Mouse (Mus musculus) CH12.LX (cell line): ENCODE data around the gene Comtd1. TPM values are rescaled to one million over a fixed set of nuclear protein-coding genes. Genes with fewer than 3 reads are reported as not detected.
A peak's percentile ranks its signal among the peaks of the same experiment; 100 is the strongest.

Experiments
- DNase-seq: peaks from one replicate; pipeline ENCODE4 v3.0.0-alpha.2; 2013; ENCODE audit errors: extremely low read depth
- H3K27ac ChIP-seq: 2 replicates; pipeline ENCODE4 v1.5.1; 2012; ENCODE audit warnings: low read depth, mild to moderate bottlenecking, control low read depth, moderate library complexity; ENCODE audit not compliant: insufficient read depth
- H3K27me3 ChIP-seq: replicated peaks from 2 replicates; pipeline ENCODE3; 2012; ENCODE audit warnings: inconsistent platforms
- H3K36me3 ChIP-seq, 2 experiments: replicated peaks in 1 of 2; 2 replicates each; pipeline versions ENCODE3 to v1.6.1; 2012; ENCODE audit warnings: inconsistent platforms in 1 of 2, low read length in 1 of 2, mild to moderate bottlenecking in 1 of 2, mixed read lengths in 1 of 2, moderate library complexity in 1 of 2; ENCODE audit not compliant: control insufficient read depth in 1 of 2, insufficient read depth in 1 of 2
- H3K4me1 ChIP-seq, 2 experiments: 2 replicates each; pipeline ENCODE4 v1.6.1; 2012; ENCODE audit warnings: inconsistent platforms in 1 of 2, moderate library complexity in 1 of 2; ENCODE audit not compliant: insufficient read depth in 2 of 2, control insufficient read depth in 1 of 2
- H3K4me2 ChIP-seq: 2 replicates; pipeline ENCODE4 v1.6.1; 2012; ENCODE audit warnings: low read depth, mild to moderate bottlenecking, control low read depth; ENCODE audit not compliant: poor library complexity, insufficient read depth, severe bottlenecking
- H3K4me3 ChIP-seq, 3 experiments: fragments of 150-350 bp in 1 of 3; sonication (generic) in 1 of 3; replicated peaks in 1 of 3; 2 replicates each; pipeline versions ENCODE3 to v1.5.1; 2011 to 2012; ENCODE audit warnings: low read depth in 2 of 3, low read length in 2 of 3, mild to moderate bottlenecking in 2 of 3, moderate library complexity in 2 of 3, control low read depth in 1 of 3, improper control_type of control experiment in 1 of 3, inconsistent platforms in 1 of 3, mixed read lengths in 1 of 3; ENCODE audit not compliant: poor library complexity in 1 of 3
- H3K79me2 ChIP-seq: replicated peaks from 2 replicates; pipeline ENCODE4 v1.6.1; 2012; ENCODE audit warnings: mild to moderate bottlenecking, moderate library complexity; ENCODE audit not compliant: control insufficient read depth, poor library complexity, insufficient read depth, severe bottlenecking; ENCODE audit errors: extremely low read depth
- H3K9ac ChIP-seq: 2 replicates; pipeline ENCODE4 v1.6.1; 2012; ENCODE audit warnings: low read depth, mild to moderate bottlenecking, control low read depth, moderate library complexity; ENCODE audit not compliant: insufficient read depth
- H3K9me3 ChIP-seq: replicated peaks from 2 replicates; pipeline ENCODE3; 2012; ENCODE audit warnings: low read length, inconsistent platforms, mixed read lengths
- BHLHE40 ChIP-seq: IDR thresholded peaks from 2 replicates; pipeline ENCODE4 v1.6.1; 2011; ENCODE audit warnings: mild to moderate bottlenecking, low read depth, low read length, improper control_type of control experiment
- CHD2 ChIP-seq: IDR thresholded peaks from 2 replicates; pipeline ENCODE4 v1.6.1; 2011; ENCODE audit warnings: low read length, improper control_type of control experiment
- CTCF ChIP-seq, 2 experiments: IDR thresholded peaks in 1 of 2; conservative IDR thresholded peaks in 1 of 2; 2 replicates each; pipeline ENCODE4 v1.5.1; 2011 to 2012; ENCODE audit warnings: low read depth in 2 of 2, low read length in 2 of 2, improper control_type of control experiment in 1 of 2, inconsistent platforms in 1 of 2, mild to moderate bottlenecking in 1 of 2, moderate library complexity in 1 of 2
- ELF1 ChIP-seq: IDR thresholded peaks from 2 replicates; pipeline ENCODE4 v1.6.1; 2014; ENCODE audit warnings: low read depth, mild to moderate bottlenecking, inconsistent platforms, low read length, improper control_type of control experiment
- EP300 ChIP-seq: IDR thresholded peaks from 2 replicates; pipeline ENCODE4 v1.6.1; 2011; ENCODE audit warnings: low read length, improper control_type of control experiment
- ETS1 ChIP-seq: conservative IDR thresholded peaks from 2 replicates; pipeline ENCODE4 v1.6.1; 2012; ENCODE audit warnings: low read depth, mild to moderate bottlenecking, inconsistent platforms, low read length, improper control_type of control experiment, moderate library complexity
- HCFC1 ChIP-seq: IDR thresholded peaks from 2 replicates; pipeline ENCODE4 v1.6.1; 2012; ENCODE audit warnings: low read depth, mild to moderate bottlenecking, inconsistent platforms, low read length, improper control_type of control experiment
- IRF4 ChIP-seq: IDR thresholded peaks from 2 replicates; pipeline ENCODE4 v1.6.1; 2014; ENCODE audit warnings: low read depth, mild to moderate bottlenecking, inconsistent platforms, low read length, improper control_type of control experiment
- JUN ChIP-seq: IDR thresholded peaks from 2 replicates; pipeline ENCODE4 v1.6.1; 2011; ENCODE audit warnings: low read depth, mild to moderate bottlenecking, low read length, improper control_type of control experiment, moderate library complexity; ENCODE audit not compliant: insufficient read depth
- JUND ChIP-seq: conservative IDR thresholded peaks from 2 replicates; pipeline ENCODE4 v1.6.1; 2011; ENCODE audit warnings: low read depth, low read length, improper control_type of control experiment
- KAT2A ChIP-seq: IDR thresholded peaks from 2 replicates; pipeline ENCODE4 v1.6.1; 2012; ENCODE audit warnings: low read length, improper control_type of control experiment, inconsistent platforms; ENCODE audit not compliant: insufficient replicate concordance
- MAFK ChIP-seq: IDR thresholded peaks from 2 replicates; pipeline ENCODE4 v1.6.1; 2011; ENCODE audit warnings: low read length, improper control_type of control experiment; ENCODE audit not compliant: insufficient replicate concordance
- MAX ChIP-seq: IDR thresholded peaks from 2 replicates; pipeline ENCODE4 v1.6.1; 2011; ENCODE audit warnings: low read length, improper control_type of control experiment
- MAZ ChIP-seq: IDR thresholded peaks from 2 replicates; pipeline ENCODE4 v1.6.1; 2012; ENCODE audit warnings: low read depth, mild to moderate bottlenecking, inconsistent platforms, low read length, improper control_type of control experiment, moderate library complexity
- MEF2A ChIP-seq: IDR thresholded peaks from 2 replicates; pipeline ENCODE4 v1.6.1; 2014; ENCODE audit warnings: low read depth, mild to moderate bottlenecking, inconsistent platforms, low read length, improper control_type of control experiment, borderline replicate concordance
- MXI1 ChIP-seq: IDR thresholded peaks from 2 replicates; pipeline ENCODE4 v1.6.1; 2011; ENCODE audit warnings: mild to moderate bottlenecking, low read depth, low read length, improper control_type of control experiment
- MYC ChIP-seq: IDR thresholded peaks from 2 replicates; pipeline ENCODE4 v1.6.1; 2011; ENCODE audit warnings: low read depth, mild to moderate bottlenecking, improper control_type of control experiment, low read length
- NELFE ChIP-seq: IDR thresholded peaks from 2 replicates; pipeline ENCODE4 v1.6.1; 2011; ENCODE audit warnings: low read depth, low read length, improper control_type of control experiment
- NRF1 ChIP-seq: IDR thresholded peaks from 2 replicates; pipeline ENCODE4 v1.6.1; 2014; ENCODE audit warnings: low read depth, mild to moderate bottlenecking, inconsistent platforms, low read length, improper control_type of control experiment, moderate library complexity
- POLR2A ChIP-seq: IDR thresholded peaks from 2 replicates; pipeline ENCODE4 v1.6.1; 2011; ENCODE audit warnings: low read depth, mild to moderate bottlenecking, improper control_type of control experiment, low read length
- POLR2AphosphoS2 ChIP-seq: IDR thresholded peaks from 2 replicates; pipeline ENCODE4 v1.6.1; 2011; ENCODE audit warnings: low read depth, low read length, improper control_type of control experiment
- RAD21 ChIP-seq: IDR thresholded peaks from 2 replicates; pipeline ENCODE4 v1.6.1; 2011; ENCODE audit warnings: low read depth, mild to moderate bottlenecking, low read length, improper control_type of control experiment, moderate library complexity
- RCOR1 ChIP-seq: conservative IDR thresholded peaks from 2 replicates; pipeline ENCODE4 v1.6.1; 2012; ENCODE audit warnings: low read depth, mild to moderate bottlenecking, inconsistent platforms, low read length, improper control_type of control experiment
- SIN3A ChIP-seq: IDR thresholded peaks from 2 replicates; pipeline ENCODE4 v1.6.1; 2012; ENCODE audit warnings: low read length, improper control_type of control experiment, inconsistent platforms
- SMC3 ChIP-seq: IDR thresholded peaks from 2 replicates; pipeline ENCODE4 v1.6.1; 2011; ENCODE audit warnings: low read depth, low read length, improper control_type of control experiment
- TBP ChIP-seq: conservative IDR thresholded peaks from 2 replicates; pipeline ENCODE4 v1.6.1; 2011; ENCODE audit warnings: low read depth, low read length, improper control_type of control experiment
- TCF12 ChIP-seq: IDR thresholded peaks from 2 replicates; pipeline ENCODE4 v1.6.1; 2014; ENCODE audit warnings: low read depth, mild to moderate bottlenecking, inconsistent platforms, low read length, improper control_type of control experiment
- UBTF ChIP-seq: IDR thresholded peaks from 2 replicates; pipeline ENCODE4 v1.6.1; 2012; ENCODE audit warnings: low read depth, mild to moderate bottlenecking, inconsistent platforms, low read length, improper control_type of control experiment, moderate library complexity
- USF1 ChIP-seq: IDR thresholded peaks from 2 replicates; pipeline ENCODE4 v1.6.1; 2014; ENCODE audit warnings: low read depth, mild to moderate bottlenecking, inconsistent platforms, low read length, improper control_type of control experiment
- USF2 ChIP-seq: conservative IDR thresholded peaks from 2 replicates; pipeline ENCODE4 v1.6.1; 2011; ENCODE audit warnings: low read depth, low read length, improper control_type of control experiment
- ZC3H11A ChIP-seq: IDR thresholded peaks from 2 replicates; pipeline ENCODE4 v1.6.1; 2012; ENCODE audit warnings: low read depth, mild to moderate bottlenecking, inconsistent platforms, low read length, improper control_type of control experiment
- ZMIZ1 ChIP-seq: IDR thresholded peaks from 2 replicates; pipeline ENCODE4 v1.6.1; 2012; ENCODE audit warnings: low read depth, mild to moderate bottlenecking, inconsistent platforms, low read length, improper control_type of control experiment
- ZNF384 ChIP-seq: IDR thresholded peaks from 2 replicates; pipeline ENCODE4 v1.6.1; 2012; ENCODE audit warnings: low read depth, low read length, improper control_type of control experiment, inconsistent platforms
- dilution Hi-C: fragments of 300-500 bp; cut with MboI; formaldehyde crosslinking; loops from 2 replicates; pipeline ENCODE4 v1.14.3; 2020; ENCODE audit warnings: low sequenced_read_pairs; ENCODE audit not compliant: extremely low pct_unique_long_range_greater_than_20kb, extremely low pct_ligation_motif_present
- in situ Hi-C: fragments of 300-500 bp; cut with MboI; formaldehyde crosslinking; loops from 3 replicates; pipeline ENCODE4 v1.14.3; 2019; ENCODE audit warnings: low sequenced_read_pairs, low pct_ligation_motif_present, low pct_unique_long_range_greater_than_20kb, mixed read lengths
- polyA plus RNA-seq: library from polyadenylated mRNA; unstranded; fragments of >175 nt; gene quantifications from 2 replicates; pipeline ENCODE4 v1.2.1, GENCODE M21; 2012; ENCODE audit warnings: low read depth; ENCODE audit not compliant: insufficient read length
- total RNA-seq, 2 experiments: library from RNA; depleted of rRNA; stranded (reverse); fragments of 300-350 nt in 1 of 2; fragments of >200 nt in 1 of 2; gene quantifications; 2 replicates each; pipeline ENCODE4 v1.2.3; 2012 to 2014

Comtd1 gene
- total RNA-seq (2012; rRNA removed) (30.4 and 34.9 TPM in 2 replicates), total RNA-seq (2014; rRNA removed) (13.3 and 14.2 TPM in 2 replicates), polyA plus RNA-seq (26.1 and 29.0 TPM in 2 replicates)

- peak; percentile 91 for TF ChIP-seq MXI1
- TF ChIP-seq USF1: peak; percentile 91
- peak; percentile 96 to 100 for TF ChIP-seq CTCF (conservative IDR thresholded peaks at IDR 0.05 in 1 of 2, IDR thresholded peaks at IDR 0.05 in 1 of 2; ENCODE audit: low read depth in 2 of 2, low read length in 2 of 2)
- TF ChIP-seq RAD21: peak; percentile 79
- peak; percentile 64; the same call in 1 of the 2 replicates for TF ChIP-seq MAZ
- TF ChIP-seq JUND: no peak
- peak; percentile 98 for TF ChIP-seq SMC3
- TF ChIP-seq ETS1: no peak
- TF ChIP-seq KAT2A: 0 out of 2 replicates have a peak, but pooled peaks have one; percentile 63
- TF ChIP-seq MAX: peak; percentile 90
- peak; percentile 40 for TF ChIP-seq ZC3H11A
- peak; percentile 84 for TF ChIP-seq USF2
- TF ChIP-seq CHD2: 0 out of 2 replicates have a peak, but pooled peaks have one; percentile 31
- TF ChIP-seq RCOR1: peak; percentile 53; the same call in 1 of the 2 replicates
- TF ChIP-seq BHLHE40: peak; percentile 88
- peak; percentile 69 for TF ChIP-seq IRF4
- peak; percentile 86 for TF ChIP-seq UBTF
- peak; percentile 89 for TF ChIP-seq ZNF384
- TF ChIP-seq ZMIZ1: 0 out of 2 replicates have a peak, but pooled peaks have one; percentile 54
- TF ChIP-seq HCFC1: peak; percentile 53
- TF ChIP-seq SIN3A: peak; percentile 81
- TF ChIP-seq TCF12: peak; percentile 49; the same call in 1 of the 2 replicates
- no peak for TF ChIP-seq TBP
- no peak; the same call in 1 of the 2 replicates for TF ChIP-seq EP300
- TF ChIP-seq MYC: peak; percentile 76; the same call in 1 of the 2 replicates
- 0 out of 2 replicates have a peak, but pooled peaks have one; percentile 57 for TF ChIP-seq NRF1
- TF ChIP-seq JUN: no peak
- TF ChIP-seq MEF2A: peak; percentile 77; the same call in 1 of the 2 replicates
- TF ChIP-seq NELFE: peak; percentile 94
- peak; percentile 70 for TF ChIP-seq ELF1
- no peak for TF ChIP-seq MAFK
- TF ChIP-seq POLR2A: peak; percentile 63; the same call in 1 of the 2 replicates
- TF ChIP-seq POLR2AphosphoS2: no peak
- TF ChIP-seq, all 38 proteins: peak for 26
- no peaks in the 10 kb centered on the region for H3K27me3 ChIP-seq
- dilution Hi-C loops: no loop called here
- peak within 1 kb of the TSS; percentile 17 for H3K27ac ChIP-seq
- in situ Hi-C loops: no loop called here
- peak within 1 kb of the TSS; percentile 73 for H3K9ac ChIP-seq
- DNase-seq: peak; percentile 92
- peaks cover 0 to 43% of the 10 kb centered on the region in 2 experiments; a peak in 2 of 4 replicates for H3K4me1 ChIP-seq
- H3K9me3 ChIP-seq: no peaks in the 10 kb centered on the region
- peak within 1 kb of the TSS; percentile 80 for H3K4me2 ChIP-seq
- no peaks in the 10 kb centered on the region for H3K79me2 ChIP-seq
- H3K36me3 ChIP-seq: peaks cover 27 to 52% of the 10 kb centered on the region in 2 experiments
- H3K4me3 ChIP-seq: peak within 1 kb of the TSS; percentile 77 to 94 (median 87)
These were observed at the start of gene Comtd1 for GRCm38 (mm10) chr14:21848166-21849154. TSS of gene Comtd1 (minus strand) at chr14:21848977.
